Mouse (Mus musculus) lung, postnatal 0 days (tissue): ENCODE data around the gene Cers6.

Experiments used
- CTCF ChIP-seq: IDR thresholded peaks from 2 replicates; pipeline ENCODE4 v1.5.1; 2016; ENCODE audit warnings: antibody characterized with exemption, mild to moderate bottlenecking
- EP300 ChIP-seq: IDR thresholded peaks from 2 replicates; pipeline ENCODE4 v1.6.1; 2016; ENCODE audit warnings: antibody characterized with exemption, mild to moderate bottlenecking, control low read depth

- no peak for TF ChIP-seq CTCF
- TF ChIP-seq EP300: no peak
Observed at GRCm38 (mm10) chr2:68915742-68916141, 54.5 kb downstream of the Cers6 start.
